Mouse (Mus musculus) CD8-positive naive resting alpha-beta T cell, adult 2 months (primary cell): ENCODE data around the gene Eps8l3.
A peak's percentile ranks its signal among the peaks of the same experiment; 100 is the strongest.

Experiments
- DNase-seq, 2 experiments: peaks; one replicate each; pipeline ENCODE4 v3.0.0; 2022; ENCODE audit warnings: low read depth in 2 of 2, low spot score in 2 of 2

Eps8l3 gene

DNA sequence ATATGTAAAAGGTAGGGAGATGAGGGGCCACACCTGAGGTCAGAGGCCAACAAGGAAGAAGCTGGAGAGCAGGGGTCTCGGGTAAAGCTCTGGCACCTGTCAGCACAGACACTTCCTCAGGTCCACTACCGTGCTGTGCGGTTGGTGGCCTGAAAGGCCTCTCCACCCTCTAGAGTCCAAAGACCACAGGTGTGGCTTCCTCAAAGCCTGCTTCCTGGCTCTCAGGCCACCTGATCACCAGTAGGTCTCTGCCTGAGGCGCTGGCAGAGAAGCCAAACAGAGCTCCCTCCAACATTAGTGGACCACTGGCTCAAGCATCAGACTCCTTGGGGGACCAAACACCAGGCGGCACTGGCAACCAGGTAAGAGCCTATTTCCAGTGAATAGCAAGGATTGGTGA is at the start of gene Eps8l3:
TSS of gene Eps8l3 (plus strand) at position 225 of the 400 bp plus-strand sequence.
- no peak for DNase-seq

DNA sequence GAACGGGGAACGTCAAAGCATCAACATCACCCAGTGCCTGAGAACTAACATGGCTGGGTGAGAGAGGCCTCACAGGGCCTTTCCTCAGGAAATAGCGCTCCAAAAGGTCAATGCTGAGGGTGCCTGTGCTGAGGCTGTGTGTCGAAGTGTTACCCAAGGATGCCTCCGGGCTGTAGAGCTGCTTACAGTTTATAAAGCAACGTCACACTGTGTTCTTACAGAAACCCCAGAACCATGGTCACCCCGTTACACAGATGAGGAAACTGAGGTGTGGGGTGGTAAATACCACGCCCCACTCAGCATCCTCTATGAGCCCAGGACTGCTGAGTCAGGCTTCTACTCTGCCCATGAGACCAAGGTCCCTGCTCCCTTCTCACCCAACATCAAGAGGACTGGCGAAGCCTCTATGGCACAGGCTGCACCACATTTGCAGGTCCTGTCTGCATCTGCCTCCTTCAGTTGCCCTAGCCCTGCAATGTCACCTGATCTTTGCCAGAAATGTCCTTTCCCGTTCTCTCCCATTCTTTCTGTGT is 49.1 kb upstream of the Eps8l3 start:
- no peak for DNase-seq

DNA sequence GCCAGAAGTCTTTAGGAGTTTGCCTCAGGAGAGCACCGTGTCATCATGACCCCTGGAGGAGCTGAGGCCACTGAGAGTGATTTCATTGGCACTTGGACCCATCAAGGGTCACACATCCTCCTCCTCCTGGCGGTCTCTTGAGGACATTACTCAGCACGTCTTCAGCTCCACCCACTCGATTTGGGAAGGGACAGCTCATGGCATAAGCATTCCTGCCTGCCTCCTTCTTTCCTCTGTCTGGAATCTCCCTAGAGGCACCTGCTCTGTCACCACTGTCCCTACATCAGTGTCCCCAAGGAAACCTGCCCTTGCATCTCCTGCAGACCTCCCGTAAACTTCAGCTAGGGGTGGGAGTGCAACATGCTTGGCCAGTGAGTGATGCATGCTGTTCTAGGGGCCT is 48.5 kb upstream of the Eps8l3 start:
- DNase-seq, result no peak

DNA sequence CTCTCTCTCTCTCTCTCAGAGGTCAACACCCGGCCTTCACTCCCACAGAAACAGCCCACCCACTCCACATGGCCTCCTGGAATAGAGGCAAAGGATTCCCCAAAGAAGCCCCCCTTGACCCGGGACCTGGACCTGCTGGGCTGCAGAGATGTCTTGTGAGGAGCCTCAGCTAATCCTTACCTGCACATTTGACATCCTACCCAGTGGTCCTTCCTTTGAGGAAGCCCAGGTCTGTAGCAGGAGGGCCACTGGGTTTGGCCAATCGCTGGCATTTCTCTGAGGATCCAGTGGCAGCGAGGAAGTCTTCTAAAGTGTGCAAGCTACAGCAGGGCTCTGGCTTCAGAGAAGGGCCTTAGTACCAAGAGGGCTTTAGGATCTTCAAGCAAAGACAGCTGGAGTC is 48.0 kb upstream of the Eps8l3 start:
- DNase-seq, result no peak

DNA sequence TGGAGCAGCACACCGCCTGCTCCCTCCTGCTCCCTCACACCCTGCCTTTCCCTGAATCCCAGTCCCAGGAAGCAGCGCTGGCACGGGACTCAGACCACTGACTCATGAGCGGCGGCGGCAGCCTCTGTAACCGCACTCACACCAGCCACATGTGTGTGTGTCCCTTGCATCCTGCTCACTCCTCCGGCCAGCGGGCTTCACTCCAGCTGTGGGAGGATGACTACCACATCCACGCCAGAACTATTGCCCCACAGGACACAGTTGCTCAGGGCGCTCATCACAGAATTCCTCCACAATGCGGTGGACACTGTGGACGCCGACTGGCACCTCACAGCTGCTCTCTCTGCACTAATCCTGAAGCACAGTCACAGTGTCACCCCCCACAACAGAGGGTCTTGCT is 47.4 kb upstream of the Eps8l3 start:
- no peak for DNase-seq

DNA sequence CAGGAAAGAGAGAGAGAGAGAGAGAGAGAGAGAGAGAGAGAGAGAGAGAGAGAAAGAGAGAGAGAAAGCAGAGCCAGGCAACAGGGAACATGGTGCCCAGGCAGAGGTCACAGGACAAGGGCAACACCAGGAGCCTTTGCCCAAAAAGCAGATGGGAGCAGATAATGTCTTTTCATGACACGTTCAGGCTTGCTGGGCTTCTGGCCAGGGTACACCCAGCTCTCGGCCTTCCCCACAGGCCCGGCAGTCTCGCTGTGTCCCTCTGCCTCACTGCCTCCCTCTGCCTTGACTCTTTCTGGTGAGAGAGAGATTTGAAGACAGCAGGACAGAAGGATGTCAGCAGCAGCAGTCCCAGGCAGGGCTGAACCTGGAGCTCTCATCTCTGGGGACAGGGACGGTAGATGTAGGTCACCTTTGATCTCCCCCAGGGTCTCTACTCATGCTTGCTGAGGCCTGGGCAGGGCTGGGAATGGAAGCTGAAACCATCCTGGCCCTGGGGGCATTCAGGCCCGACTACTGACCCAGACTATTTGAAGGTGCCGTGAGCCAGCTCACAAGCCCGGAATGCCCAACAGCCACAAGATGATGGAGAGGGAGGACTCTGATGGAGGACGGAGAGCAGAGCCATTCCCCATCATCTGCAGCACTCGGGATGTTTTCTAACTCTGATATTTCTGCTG is 45.0 kb upstream of the Eps8l3 start:
- DNase-seq, result no peak

DNA sequence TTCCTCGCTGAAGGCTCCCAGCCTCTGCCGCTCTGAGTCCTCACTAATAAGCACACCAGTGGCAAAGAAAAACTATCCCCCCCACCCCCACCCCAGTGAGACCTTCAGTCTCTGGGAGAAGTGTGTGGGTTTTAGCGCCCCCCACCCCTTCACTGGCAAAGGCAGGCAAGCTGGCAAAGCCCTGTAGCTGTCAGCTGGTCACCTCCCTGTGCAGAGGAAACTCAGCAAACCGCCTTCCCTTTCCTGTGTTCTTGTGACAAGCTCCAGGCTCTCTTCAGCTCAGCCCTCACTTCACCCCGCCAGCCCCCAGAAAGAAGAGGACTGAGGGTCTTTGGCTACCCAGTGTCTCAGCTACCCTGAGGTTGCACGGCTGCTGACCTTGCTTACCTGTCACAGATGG is 44.4 kb upstream of the Eps8l3 start:
- no peak for DNase-seq

DNA sequence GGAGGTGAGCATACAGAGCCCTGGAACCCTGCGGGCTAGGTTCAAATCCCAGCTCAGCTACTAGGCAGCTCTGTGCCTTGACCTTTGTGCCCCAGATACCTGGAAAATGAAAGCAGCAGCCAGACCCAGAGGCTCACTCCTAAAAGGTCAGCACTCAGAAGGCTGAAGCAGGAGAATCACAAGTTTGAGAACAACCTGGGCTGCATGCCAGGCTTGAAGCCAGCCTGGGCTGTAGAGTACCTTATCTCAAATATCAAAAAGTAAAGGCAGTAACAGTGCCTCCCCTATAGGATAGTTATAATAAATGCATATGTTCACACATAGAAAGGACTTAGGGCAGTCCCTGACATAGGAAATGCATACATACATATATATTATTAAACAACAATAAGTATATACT is 43.7 kb upstream of the Eps8l3 start:
- no peak for DNase-seq

DNA sequence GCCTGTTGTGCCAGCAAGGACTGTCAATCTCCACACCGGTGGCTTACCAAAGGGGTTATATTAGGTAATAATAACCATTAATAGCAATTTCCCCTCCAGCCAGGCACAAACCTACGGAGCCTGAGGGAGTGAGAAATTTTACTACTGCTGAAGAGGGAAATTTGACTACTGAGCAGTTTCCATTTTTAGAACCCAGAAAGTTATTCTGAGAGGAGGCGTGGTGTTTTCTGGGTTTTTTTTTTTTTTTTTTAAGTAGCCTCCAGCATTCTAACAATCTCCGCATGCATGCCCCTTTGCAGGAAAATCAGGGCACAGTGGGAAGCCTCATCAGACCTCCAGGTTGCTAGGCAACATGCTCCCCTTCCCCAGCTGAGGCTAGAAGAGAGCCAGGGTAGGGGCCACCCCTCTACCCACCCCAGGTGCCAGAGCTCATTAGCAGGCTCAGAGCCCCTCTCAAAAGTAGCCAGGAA is 43.1 kb upstream of the Eps8l3 start:
- DNase-seq, result no peak

DNA sequence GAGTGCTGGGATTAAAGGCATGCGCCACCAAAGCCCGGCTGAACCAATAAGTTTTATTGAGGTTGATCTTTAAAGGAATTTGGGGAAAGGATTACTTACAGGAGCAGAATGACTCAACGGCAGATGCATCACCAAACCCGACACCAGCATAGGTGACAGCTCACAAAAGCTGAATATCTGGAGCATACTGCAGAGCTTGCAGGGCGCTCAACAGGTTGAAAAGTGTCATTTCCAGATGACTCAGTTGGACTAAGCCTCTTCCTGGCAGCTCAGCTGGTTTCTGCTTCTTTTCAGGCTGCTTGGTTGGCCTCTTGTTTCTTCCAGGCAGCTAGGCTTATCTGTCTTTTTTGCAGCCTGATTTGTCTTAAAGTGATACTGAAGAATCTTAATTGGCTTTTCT is 41.7 kb upstream of the Eps8l3 start:
- no peak for DNase-seq

DNA sequence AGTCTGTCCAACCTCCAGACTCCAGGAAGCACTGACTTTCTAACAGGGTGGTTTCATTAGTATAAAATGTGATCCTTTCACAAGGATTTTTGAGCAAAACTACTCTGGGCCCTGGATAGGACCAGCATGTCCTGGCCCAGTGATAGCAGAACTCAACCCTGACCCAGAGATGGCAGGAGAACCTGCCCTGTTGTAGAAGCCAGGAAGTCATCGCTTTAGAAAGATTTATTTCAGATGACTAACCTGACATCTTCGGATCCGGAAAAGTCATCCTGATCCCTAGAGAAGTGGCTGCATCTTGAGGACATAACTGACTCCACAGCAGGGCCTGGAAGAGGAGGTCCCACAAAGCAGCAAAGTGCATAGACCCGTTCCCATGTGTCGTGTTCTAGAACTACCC is 37.2 kb upstream of the Eps8l3 start:
- no peak for DNase-seq

DNA sequence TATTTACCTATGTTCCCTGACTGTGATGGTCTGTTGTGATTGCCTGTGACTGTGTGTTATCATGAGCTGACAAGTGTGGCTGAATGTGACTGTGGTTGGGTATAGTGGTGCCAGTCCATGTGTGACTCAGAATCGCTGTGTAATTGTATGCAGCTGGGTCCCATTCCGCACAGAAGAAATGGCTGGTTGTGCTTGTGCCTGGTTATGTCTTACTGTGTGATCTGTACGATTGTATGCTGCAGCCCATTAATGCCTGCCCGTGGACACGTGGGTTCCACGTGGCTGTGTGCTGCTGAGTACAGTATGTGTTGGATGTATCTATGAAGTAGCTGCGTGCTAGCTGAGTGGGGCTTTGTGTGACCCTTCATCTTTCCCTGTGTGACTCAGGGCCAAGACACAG is 36.2 kb upstream of the Eps8l3 start:
- no peak for DNase-seq

DNA sequence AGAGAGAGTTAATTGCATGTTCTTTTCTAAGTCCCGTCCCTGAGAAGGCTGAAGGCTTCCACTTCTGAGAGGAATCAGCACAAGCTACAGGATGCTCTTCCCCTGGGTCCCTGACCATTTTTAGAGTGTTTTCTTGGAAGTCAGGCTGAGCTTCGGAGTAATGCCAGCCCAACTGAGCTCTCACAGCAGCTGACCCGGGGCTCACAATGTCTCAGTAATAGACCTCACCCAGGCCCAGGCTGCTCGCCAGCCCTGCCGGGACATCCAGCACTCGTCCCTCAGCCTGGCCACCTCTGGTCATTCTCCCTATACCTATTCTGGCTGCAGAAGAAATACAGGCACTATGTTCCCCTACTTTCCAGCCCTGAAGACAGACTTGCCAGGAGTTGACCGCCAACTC is 35.7 kb upstream of the Eps8l3 start:
- no peak for DNase-seq

DNA sequence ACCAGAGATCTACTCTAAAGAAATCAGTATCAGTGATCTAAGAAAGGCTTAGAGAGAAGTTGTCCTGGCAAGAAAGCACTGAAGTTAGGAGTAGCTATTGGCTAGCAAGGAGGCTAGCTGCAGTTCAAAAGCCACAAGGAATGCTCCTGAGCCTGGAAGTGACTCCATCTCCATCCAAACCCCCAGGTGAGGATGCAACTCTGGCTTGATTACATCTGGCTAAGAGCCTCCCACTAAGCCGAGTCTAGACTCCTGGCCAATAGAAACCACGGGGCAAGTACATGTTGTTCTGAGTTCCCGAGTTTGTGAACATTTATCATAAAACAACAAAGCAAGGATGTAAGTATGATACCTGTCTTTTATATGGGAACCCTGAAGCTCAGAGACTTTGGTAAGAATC is 33.6 kb upstream of the Eps8l3 start:
- DNase-seq, result no peak

DNA sequence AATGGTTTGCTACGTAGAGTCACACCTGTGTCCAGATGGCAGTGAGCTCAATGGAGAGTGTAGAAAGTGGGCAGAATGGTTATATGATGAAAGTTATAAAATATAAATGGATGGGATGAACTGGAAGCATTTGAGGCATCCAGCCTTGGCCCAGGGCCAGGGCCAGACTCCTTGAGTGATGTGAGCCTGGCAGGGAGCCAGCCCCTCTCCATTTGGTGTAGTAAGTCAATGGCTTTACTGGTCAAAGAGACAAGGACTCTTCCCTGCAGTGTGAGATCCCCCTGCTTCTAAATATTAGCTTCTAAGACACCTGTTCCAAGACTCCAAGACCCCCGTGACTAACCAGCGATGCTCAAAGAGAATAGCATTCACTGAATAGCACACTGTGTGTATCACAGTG is 33.0 kb upstream of the Eps8l3 start:
- no peak for DNase-seq

DNA sequence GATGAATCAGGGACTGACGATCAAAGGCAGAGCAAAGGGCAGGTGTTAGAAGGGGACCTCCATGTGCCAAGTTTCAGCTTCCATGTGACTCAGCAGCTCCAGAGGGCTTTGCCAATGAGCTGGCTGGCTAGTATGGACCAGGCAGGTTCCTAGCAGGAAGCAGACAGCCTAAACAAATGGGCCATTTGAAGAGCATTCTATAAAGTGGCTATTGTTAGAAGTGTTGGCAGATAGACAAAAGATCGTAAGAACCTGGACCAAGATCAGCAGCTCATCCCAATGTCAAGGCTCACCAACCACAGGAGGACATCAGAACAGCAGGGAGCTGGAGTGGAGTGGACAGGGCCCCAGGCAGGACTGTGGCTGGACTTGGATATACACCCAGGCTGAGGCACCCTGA is 32.5 kb upstream of the Eps8l3 start:
- no peak for DNase-seq

DNA sequence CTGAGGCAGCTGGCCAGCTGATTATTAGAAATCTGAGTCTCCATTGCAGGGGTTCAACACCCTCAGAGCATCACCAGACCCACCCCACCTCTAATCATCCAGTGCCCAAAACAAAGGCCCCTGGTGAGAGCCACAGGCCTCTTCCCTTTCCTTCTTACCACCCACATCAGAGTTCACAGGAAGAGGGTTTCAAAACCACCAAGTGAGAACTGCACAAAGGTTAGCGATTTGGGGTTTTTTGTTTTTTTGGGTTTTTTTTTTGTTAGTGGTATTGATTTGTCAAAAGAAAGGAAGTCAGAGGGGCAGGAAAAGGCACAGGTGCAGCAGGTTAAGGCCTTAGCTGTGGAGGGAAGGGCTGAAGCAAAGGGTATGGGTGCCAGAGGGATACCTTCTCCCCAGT is 30.9 kb upstream of the Eps8l3 start:
- DNase-seq, result peak in 1 of 2 experiments; percentile 26

DNA sequence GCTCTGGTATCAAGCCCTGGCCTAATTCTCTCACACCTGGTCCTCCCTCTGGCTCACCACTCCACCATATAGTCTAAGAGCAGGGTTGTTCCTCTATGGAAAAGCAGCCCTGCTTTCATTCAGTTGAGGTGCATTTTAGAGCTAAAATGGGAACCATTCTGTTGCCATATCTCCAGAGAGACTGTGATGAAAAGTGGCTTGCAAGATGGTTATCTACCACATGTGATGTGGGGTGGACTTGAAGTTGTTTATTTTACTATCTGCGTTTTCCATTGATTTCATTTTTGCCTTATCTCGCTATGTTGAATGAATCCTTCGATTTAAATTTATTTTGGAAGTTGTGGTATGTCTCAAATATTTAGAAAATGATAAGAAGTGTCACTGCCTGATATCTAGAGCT is 30.2 kb upstream of the Eps8l3 start:
- no peak for DNase-seq

DNA sequence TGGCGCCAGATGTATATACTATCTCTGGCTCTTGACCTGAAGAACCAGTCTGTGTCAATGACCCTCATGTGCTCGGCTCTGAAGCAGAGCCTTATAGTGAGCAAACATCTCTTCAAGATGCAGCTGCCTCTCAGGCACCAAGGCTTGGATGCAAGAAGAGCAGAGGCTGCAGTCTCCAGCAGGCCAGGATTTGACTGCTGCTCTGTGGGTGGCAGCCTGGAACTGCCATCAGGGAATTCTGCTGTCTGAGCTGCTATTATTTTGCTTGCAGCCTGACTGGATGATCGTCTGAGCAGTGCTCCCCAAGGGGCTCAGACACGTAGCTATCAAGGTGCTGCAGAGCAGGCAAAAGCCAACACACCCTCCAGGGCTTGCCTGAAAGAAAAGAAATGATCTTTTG is 28.9 kb upstream of the Eps8l3 start:
- DNase-seq, result no peak

DNA sequence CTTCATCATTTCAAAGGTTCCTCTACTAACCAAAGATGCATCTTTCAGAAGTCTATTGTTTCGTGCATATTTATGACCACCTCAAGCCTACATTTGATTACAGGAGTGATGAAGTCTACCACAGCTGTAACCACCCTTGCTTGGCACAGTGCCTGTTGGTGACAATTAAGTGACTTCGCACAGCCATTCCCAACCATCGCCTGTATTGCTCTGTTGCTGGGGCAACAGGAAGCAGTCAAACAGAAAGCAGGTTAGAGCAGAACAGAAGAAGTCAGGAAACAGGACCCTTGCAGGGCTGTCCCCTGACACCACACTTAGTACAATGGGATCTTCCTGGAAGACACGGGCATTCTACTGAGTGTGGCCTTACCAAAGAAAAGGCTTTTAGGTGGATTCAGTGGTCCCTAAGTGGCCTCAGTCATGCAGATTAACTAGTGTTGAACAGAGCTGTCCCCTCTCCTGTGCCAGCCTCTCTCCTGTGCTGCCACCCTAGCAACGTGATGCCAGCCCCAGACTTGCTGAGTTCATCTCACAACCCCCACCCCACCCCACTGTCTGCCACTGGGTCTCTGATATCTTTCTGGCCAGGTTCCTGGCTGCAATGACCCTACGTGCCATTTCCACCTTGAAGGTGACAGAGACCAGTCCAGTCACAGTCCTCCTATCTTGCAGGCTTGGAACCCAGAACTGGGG is 27.9 kb upstream of the Eps8l3 start:
- DNase-seq, result no peak

DNA sequence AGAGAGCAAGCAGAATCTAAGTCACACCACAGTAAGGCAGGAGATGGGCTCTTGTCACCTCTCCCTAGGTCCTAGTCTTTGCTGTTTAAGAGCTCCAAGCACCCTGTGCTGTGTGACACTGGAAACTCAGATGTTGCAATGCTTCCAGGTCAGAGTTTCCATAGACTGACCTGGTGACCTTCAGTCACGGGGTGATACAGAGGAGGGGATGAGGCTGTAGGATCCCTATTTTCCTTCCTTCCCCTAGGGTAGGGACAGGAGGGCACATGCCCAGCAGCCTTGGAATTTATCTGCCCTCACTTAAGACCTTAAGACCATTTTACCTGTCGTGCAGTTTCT is 27.4 kb upstream of the Eps8l3 start:
- DNase-seq, result no peak

DNA sequence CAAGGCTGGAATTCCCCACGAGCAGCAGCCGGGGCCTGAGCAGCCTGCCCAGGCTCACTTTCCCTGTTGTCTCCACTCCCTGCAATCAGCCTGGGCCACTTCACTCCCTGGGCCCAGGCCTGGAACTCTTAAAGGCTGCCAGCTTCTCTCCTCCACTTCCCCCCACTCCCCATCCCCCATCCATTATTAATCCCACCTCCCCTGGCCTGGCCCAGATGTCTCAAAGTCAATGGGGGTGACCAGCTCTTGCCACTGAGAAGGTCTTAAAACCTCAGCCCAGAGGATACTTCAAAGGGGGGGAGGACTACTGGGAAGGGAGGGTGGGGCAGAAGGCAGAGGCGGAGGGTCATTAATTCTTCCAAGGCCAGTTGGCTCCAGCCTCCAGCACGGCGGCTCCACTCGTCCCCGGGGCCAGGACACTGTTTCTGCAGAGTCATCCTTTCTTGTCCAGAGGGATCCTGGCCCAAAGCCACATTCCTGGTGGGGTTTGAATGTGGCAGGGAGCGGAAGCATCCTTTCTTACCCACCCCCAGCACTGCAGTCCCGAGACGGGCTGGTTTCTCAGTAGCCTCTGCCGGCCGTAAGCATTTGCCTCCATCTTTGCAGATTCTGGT is 26.5 kb upstream of the Eps8l3 start:
- DNase-seq, result no peak
